Mouse (Mus musculus) hematopoietic stem cell, adult 5-6 weeks (primary cell): ENCODE results near the gene Harbi1. TPM values are rescaled to one million over a fixed set of nuclear protein-coding genes. Genes with fewer than 3 reads are reported as not detected.
"Not testable (repeated sequence)": the region's sequence is repeated elsewhere in the genome, so short reads cannot be mapped to it uniquely, and the experiment has no call there.

Source experiments
- ATAC-seq, 2 experiments: fragments of 125-278 bp in 1 of 2; replicated peaks in 1 of 2; 2 replicates each; pipeline ENCODE4 v1.8.0; 2016 to 2017; ENCODE audit warnings: inconsistent platforms in 2 of 2, mild to moderate bottlenecking in 2 of 2, moderate number of reproducible peaks in 2 of 2, low read depth in 1 of 2, moderate TSS enrichment in 1 of 2; ENCODE audit not compliant: low FRiP score in 2 of 2, poor library complexity in 2 of 2, severe bottlenecking in 2 of 2, insufficient read depth in 1 of 2, low TSS enrichment in 1 of 2
- total RNA-seq: library from RNA; stranded (forward); fragments of 172-1452, 232-1000 nt; gene quantifications from 2 replicates; pipeline ENCODE4 v1.2.3, GENCODE M21; 2017

Gene Harbi1
- total RNA-seq, 1 experiment from 2014 or later, result 32.3 TPM

GRCm38 (mm10) chr2:91705736-91706135 is 4.9 kb upstream of the Harbi1 start:
- ATAC-seq, result no peak

DNA sequence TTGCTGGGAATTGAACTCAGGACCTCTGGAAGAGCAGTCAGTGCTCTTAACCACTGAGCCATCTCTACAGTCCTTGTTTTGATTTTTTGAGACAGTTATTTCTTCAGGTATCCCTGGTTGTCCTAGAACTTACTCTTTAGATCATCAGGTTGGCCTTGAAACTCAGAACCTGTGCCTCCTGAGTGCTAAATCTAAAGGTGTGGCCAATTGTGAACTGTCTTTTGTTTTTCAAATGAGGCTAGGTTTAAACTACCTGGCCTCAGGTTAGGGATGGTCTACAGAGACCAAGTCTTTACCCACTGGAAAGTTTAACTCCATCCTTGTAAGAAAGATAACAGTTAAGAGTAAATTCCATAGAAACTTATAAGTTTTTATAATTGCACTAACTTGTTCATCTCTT is 4.2 kb upstream of the Harbi1 start:
- ATAC-seq, result no peak

DNA sequence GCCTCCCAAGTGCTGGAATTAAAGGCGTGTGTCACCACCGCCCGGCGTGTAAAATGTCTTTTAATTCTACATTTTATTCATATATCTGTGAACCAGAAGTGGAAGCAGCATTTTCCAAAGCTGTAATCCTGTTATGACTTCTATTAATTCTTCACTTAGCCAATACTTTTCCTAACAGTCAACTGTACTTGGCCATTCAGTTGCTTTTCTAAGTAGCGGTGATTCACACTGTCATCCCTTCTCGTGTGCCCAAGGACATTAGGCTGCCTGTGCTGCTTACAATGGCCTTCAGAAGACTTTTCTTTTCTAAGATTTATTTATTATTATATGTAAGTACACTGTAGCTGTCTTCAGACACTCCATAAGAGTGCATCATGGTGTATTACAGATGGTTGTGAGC is 2.3 kb upstream of the Harbi1 start:
- no peak for ATAC-seq

GRCm38 (mm10) chr2:91711256-91711925 is 739 bp downstream of the Harbi1 start:
- ATAC-seq, result no peak

- ATAC-seq, result no peak
These were observed 4.3 kb downstream of the Harbi1 start for GRCm38 (mm10) chr2:91714921-91715320.

DNA sequence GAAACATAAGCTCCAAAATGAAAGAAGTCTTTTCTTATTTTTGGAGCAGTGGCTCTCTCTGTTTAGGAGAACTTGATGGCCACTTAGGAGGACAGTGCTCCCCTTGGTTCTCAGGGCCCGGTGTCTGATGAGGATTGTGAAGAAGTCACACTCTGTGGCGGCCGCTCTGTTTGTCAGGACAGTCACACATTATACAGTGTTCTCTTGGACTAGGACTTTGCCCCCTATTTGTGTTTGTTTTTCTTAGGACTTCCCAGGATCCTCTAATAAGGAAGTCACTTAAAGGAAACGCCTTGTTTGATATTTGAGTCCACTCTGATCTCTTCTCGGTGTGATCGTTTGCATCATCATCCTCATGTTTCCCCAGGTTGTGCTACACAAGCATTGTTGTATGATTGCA is 7.6 kb downstream of the Harbi1 start:
- no peak for ATAC-seq

DNA sequence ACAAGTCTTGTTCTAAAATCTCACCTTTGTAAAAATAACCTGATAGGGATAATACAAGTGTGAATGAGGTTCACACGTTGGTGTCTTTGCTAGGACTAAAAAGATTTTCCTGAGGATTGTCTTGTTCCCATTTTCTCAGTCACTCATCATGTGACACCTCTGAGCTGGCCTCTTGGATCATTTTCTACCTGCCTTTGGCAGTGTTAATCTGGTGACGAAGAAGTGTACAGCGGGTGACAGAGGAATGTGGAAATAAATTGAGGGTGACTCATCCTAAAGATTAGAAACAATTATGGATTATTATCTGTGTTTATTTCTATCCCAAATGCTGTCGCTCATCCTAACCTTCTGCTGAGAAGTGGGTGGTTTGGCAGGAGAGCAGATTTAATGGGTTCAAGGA is 12.7 kb downstream of the Harbi1 start:
- ATAC-seq, result no peak

DNA sequence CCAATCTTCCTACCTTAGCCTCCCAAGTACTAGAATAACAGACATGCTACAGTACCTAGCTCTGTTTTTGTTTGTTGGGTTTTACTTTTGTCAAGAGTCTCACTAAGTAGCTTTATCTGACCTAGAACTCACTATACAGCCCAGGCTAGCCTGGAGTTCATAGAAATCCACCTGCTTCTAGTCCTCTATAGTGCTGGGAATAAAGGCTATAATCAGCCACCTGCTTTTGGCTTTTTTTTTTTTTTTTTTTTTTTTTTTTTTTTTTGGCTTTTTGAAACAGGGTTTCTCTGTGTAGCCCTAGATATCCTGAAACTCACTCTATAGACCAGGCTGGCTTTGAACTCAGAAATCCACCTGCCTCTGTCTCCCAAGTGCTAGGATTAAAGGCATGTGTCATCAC is 13.3 kb downstream of the Harbi1 start:
- no peak for ATAC-seq

- ATAC-seq, result no peak
These were observed 14.1 kb downstream of the Harbi1 start for GRCm38 (mm10) chr2:91724716-91725115.

DNA sequence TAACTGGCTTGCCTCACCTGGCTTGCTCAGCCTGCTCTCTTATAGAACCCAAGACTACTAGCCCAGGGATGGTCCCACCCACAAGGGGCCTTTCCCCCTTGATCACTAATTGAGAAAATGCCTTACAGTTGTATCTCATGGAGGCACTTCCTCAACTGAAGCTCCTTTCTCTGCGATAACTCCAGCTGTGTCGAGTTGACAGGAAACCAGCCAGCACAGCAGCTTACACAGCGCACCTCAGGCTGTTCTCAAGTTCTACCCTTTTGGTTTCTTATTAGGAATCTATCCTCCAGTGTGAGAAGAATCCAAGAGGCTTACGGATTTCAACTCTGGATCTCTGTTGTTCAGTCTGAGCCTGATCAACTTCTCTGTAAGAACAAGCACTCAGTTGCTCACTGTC is 14.8 kb downstream of the Harbi1 start:
- ATAC-seq, result not testable (repeated sequence)

DNA sequence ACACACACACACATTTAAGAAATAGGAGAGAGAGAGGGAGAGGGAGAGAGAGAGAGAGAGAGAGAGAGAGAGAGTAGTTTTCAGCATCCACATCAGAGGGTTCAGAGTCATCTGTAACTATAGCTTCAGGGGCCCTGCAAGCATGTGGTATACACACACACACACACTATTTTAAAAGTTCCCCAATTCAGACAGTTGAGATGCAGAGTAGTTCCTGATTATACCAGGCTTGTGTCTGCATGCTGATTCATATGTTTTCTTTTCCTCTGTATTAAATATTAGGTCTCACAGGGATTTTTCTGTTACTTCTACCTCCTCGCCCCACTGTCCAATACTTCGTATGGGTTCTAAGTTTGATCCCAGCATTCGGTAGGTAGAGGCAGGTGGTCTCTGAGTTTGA is 16.4 kb downstream of the Harbi1 start:
- ATAC-seq, result peak; percentile 23 to 28; a peak in 1 of 4 replicates

DNA sequence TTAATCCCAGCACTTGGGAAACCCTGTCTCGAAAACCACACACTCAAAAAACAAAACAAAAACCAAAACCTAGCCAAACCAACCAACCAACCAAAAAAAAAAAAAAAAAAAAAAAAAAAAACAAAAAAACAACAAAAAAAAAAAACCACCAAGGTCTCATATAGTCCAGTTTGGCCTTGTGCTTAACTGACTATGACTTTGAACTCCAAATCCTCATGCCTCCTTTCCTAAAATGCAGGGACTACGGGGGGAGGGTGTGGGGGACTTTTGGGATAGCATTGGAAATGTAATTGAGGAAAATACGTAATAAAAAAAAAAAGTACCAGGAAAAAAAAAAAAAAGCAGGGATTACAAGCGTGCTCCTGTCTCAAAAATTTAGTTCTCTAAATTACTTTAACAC is 18.9 kb downstream of the Harbi1 start:
- ATAC-seq, result no peak

DNA sequence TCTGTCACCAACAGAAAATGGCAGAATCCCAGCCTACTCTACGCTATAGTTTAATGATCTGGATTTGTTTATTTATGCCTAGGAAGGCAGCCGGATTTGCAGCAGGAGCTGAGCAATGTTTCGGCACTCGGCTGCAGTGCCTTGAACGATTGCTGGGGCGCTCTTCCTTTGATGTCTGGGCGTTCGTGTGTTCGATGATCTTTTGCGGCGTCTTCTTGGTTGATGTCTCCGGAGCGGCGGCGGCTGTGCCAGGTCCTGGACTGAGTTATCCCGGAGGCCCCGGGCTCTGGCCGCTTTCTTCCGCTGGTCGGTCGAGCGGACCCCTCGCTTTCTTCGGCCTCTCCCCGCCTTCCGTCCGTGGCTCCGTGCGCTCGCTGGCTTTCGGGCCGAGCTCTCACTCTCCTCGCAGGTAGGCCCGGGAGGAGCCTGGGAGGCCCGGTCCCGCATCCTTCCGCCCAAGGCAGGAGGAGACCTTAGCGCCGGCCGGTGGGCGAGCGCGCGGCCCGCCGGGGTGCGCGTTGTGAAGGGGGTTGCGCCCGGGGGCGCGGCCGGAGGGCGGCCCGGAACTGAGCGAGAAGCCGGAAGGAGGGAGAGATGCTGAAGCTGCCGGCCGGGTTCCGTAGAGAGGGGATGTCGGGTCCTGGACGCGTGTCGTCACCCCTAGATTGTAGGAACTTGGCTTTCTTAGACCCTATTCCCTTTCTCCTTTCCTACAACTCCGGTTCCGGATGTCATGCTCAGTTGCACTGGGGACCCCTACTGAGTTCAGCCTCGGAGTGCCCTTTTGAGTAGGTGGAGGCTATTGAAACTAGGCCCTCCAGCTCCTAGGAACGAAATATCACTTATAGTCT is 19.5 kb downstream of the Harbi1 start, which contains the start of gene Ambra1:
Gene Ambra1, plus strand, starts transcription at position 164 of the 851 bp plus-strand sequence.
- ATAC-seq, result peak; percentile 71 to 91

DNA sequence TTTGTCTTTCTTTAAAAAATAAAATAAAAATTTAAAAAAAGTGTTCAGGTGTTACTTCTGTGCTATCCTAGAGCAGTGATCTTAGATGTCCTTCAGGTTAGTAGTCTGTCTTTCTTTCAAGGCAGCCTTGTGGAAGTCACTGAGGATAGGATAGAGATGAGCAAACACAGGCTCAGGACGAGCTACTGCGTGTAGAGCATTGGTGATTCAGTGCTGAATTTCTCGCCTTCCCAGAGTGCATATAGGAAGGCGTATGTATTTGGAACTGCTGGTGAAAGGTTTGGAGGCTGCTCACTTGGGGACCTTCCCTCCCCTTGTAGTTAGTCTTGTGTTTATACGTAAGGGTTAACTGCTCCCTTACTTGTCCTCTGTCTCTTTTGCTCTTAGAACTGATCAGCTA is 24.6 kb downstream of the Harbi1 start:
- ATAC-seq, result no peak

DNA sequence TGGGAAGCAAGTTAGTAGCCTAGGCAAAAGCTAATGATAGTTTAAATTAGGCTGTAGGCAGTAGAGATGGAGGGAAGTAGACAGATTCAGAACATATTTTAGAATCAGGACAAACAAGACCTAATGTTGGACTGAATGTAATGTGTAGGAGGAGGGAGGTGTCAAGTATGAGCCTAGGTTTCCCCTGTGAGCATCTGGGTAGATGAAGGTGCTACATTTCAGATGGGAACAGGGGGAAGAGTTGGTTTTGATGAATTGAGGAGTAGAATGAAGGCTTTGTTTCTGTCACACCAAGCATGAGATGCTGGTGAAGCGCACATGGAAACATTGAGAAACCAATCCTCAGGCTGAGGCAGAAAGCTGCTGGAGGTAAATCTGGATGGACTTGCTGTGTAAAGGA is 28.9 kb downstream of the Harbi1 start:
- ATAC-seq, result no peak

GRCm38 (mm10) chr2:91744686-91745085 is 34.0 kb downstream of the Harbi1 start:
- ATAC-seq, result no peak

DNA sequence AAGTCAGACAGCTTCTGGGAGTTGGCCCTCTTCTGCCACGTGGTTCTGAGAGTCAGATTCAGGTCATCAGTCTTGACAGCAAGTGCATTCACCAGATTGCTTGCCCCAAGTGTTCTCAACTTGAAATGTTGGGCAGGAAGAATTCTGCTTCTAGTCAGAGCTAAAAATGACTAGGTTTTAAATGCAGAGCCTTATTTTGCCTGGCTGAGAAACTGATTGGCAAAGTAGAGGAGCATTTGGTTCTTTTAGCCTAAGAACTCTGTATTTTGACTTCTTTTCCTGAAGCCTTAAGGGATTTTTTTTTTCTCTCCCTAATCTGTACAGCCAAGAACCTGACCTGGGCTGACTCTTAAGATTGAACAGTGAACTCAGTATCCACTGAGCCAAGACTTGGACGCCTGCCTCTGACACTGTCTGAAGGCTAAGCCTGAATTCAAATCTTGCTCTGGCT is 39.2 kb downstream of the Harbi1 start:
- no peak for ATAC-seq
